Mouse (Mus musculus): ENCODE measurements around the gene Btg3.

DNA sequence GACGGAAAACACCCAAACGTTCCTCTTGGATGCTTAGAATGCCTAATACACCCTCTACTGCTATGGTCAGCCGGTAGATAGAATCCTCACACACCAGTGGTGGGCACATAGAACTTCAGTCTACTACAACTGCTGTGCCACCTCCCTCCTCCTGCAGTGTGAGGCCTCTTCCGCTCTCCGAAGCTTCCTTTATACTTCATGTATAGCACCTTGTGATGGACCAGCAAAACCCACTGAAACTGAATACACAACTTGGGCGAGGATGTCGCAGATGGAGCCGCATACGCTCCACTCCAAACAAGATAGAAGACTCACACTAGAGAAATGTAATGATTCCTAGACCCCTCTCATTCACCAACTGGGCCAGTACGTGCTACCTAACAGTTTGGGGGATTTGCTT, 1.8 kb downstream of the Btg3 start:
- TF ChIP-seq CTCF (IDR thresholded peaks at IDR 0.05; ENCODE audit: borderline replicate concordance, insufficient read depth, low read length) (no peak), POLR2A (IDR thresholded peaks at IDR 0.05; ENCODE audit: low read depth, low read length) (no peak)

Measured in embryonic fibroblast, embryonic 13.5 days (primary cell).